Mouse (Mus musculus) hindbrain, embryonic 10.5 days (tissue): ENCODE measurements around the gene Tifa. TPM values are rescaled to one million over a fixed set of nuclear protein-coding genes. Genes with fewer than 3 reads are reported as not detected.
A peak's percentile ranks its signal among the peaks of the same experiment; 100 is the strongest.

Experiments
- DNase-seq: peaks from one replicate; pipeline ENCODE4 v3.0.0-alpha.2; 2017; ENCODE audit warnings: low spot score
- H3K27ac ChIP-seq: fragments of 300-500 bp; sonication (generic); 2 replicates; pipeline ENCODE4 v1.5.1; 2016; ENCODE audit warnings: mild to moderate bottlenecking, moderate library complexity
- H3K27me3 ChIP-seq: fragments of 300-500 bp; sonication (generic); 2 replicates; pipeline ENCODE4 v1.6.1; 2016; ENCODE audit warnings: mild to moderate bottlenecking; ENCODE audit not compliant: poor library complexity, insufficient read depth, severe bottlenecking
- H3K36me3 ChIP-seq: fragments of 300-500 bp; sonication (generic); 2 replicates; pipeline ENCODE4 v1.6.1; 2016; ENCODE audit warnings: mild to moderate bottlenecking, moderate library complexity
- H3K4me1 ChIP-seq: fragments of 300-500 bp; sonication (generic); replicated peaks from 2 replicates; pipeline ENCODE4 v1.6.1; 2016; ENCODE audit warnings: mild to moderate bottlenecking
- H3K4me3 ChIP-seq: fragments of 300-500 bp; sonication (generic); 2 replicates; pipeline ENCODE4 v1.5.1; 2016; ENCODE audit warnings: mild to moderate bottlenecking, moderate library complexity
- H3K9me3 ChIP-seq: fragments of 300-500 bp; sonication (generic); 2 replicates; pipeline ENCODE4 v1.6.1; 2016; ENCODE audit warnings: mild to moderate bottlenecking, moderate library complexity
- WGBS: fragments of 180-500 bp; shearing (Covaris S2); methylation state at CpG from one replicate; pipeline ENCODE4 v1.1.7; 2016; 5-methylcytosine and 5-hydroxymethylcytosine counted together
- polyA plus RNA-seq: library from polyadenylated mRNA; unstranded; fragments of >200 nt; fragmentation: Nextera tagmentation; extraction: Ambion mirVana; gene quantifications from 2 replicates; pipeline ENCODE4 v1.2.1, GENCODE M21; 2016

Gene Tifa
- polyA plus RNA-seq, 1 experiment from 2014 or later: 2.0 TPM

DNA sequence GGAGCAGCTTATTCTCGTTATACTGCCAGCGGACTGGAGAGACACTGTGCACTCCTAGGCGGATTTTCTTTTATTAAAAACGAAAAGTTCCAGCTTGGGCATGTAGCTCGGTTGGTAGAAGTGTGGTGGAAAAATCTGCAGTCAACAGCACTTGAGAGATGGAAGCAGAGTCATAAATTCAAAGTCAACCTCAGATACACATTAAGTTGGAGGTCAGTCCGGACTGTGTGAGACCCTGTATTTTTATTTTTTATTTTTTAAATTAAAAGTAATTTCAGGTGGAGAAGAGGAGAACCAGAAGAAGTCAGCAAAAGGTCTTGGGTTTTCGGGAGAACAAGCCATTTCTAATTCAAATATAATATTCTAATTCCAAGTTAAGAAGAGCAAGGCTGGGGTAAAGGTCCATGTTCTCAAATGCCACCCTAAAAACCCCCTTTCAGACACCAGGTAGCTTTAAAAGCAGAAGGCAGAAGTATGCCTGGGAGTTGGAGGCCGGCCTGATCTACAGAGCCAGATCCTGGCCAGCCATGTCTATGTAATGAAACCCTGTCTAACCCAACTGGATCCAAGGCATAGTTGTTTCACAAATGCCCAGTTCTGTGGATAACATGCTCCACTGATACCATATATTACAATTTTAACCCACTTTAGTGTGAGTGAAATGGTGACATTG lies 48.5 kb downstream of the Tifa start:
- peak overlapping the region; percentile 74 for H3K4me3 ChIP-seq
- H3K27me3 ChIP-seq: 0 out of 2 replicates have a peak, but pooled peaks cover 5% of the 10 kb centered on the region
- peaks cover 27% of the 10 kb centered on the region for H3K4me1 ChIP-seq
- peaks cover 4% of the 10 kb centered on the region for H3K36me3 ChIP-seq
- peak overlapping the region; percentile 96 for H3K27ac ChIP-seq
- WGBS: 33% methylated on average over 8 of the region's 8 CpGs
- DNase-seq: no peak
- H3K9me3 ChIP-seq: no peaks in the 10 kb centered on the region

DNA sequence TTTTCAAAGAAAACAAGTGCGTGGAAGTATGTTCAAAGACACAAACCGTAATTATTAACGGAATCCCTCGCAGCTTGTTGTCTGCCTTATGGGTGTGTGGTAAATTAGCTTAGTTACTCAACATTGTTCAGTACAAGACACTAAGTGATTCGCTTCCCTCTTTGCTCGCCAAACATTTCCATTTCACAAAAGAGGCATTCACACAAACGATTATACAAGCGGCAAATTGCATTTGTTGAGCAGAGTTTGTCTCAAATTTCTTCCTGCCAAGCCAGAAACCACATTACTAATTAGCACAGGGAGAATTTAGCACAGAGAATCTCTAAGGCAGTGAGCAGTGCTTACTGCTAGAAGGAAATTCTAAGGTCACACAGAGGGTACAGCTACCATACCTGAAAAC lies 52.3 kb downstream of the Tifa start:
- DNase-seq: no peak
- Histone ChIP-seq H3K27me3 (0 out of 2 replicates have a peak, but pooled peaks cover 5% of the 10 kb centered on the region), H3K4me1 (peaks cover 15% of the 10 kb centered on the region), H3K9me3 (no peaks in the 10 kb centered on the region; the same call in 1 of the 2 replicates), H3K27ac (no peak overlapping the region), H3K36me3 (no peaks in the 10 kb centered on the region), H3K4me3 (no peak overlapping the region)
- 89% methylated on average over 8 of the region's 8 CpGs for WGBS

DNA sequence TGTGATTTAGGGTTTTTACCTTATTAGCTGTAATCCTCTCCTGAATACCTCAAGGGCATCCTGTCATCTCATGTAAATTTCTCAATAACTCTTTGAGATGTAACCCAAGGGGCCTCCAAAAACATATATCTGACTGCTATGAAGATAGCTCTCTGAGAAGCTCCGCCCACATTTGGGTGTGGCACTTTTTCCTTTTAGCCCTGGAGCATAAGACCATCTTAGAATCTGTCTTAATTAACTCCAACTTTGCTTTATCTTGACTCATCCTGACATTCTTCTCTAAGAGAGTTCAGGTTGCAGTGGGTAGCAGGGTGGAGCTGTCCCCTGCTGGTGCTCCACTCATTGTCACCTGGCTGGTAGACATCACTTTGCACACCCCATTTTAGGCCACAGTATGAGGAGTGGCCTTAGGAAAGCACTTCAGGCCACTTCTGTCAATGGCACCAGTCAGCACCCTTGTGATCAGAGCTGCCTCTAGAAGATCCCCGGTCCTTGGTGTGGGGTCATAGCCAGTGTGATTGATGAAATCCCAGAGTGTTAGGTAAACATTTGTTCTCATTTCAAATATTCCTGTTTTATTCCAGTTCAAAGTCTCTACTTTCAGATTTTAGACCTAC lies 53.8 kb downstream of the Tifa start:
- Histone ChIP-seq H3K27ac (no peak overlapping the region), H3K27me3 (0 out of 2 replicates have a peak, but pooled peaks cover 5% of the 10 kb centered on the region), H3K36me3 (no peaks in the 10 kb centered on the region), H3K4me3 (no peak overlapping the region), H3K9me3 (no peaks in the 10 kb centered on the region; the same call in 1 of the 2 replicates), H3K4me1 (peaks cover 6% of the 10 kb centered on the region; the same call in 1 of the 2 replicates)
- WGBS: 85% methylated on average over 2 of the region's 2 CpGs
- DNase-seq: no peak

DNA sequence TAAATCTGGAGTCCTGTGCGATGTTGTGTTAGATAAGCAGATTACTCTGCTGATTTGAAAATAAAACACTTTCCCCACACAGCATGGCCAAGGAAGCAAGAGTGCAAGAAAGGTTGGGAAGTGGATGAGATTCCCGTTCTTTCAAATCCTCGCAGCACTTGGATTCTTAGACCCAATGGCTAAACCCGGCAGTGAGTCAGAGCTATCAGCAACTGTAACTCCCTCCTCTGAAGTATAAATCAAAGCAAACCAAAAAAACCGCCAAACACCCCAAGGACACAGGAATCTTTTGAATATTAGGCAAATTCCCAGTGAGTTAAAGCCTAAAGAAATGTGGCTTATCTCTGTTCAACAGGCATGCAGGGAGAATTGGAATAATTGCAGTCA lies 54.3 kb downstream of the Tifa start:
- WGBS: 83% methylated on average over 5 of the region's 5 CpGs
- H3K36me3 ChIP-seq: no peaks in the 10 kb centered on the region
- no peak for DNase-seq
- H3K9me3 ChIP-seq: no peaks in the 10 kb centered on the region; the same call in 1 of the 2 replicates
- 0 out of 2 replicates have a peak, but pooled peaks cover 5% of the 10 kb centered on the region for H3K27me3 ChIP-seq
- H3K27ac ChIP-seq: no peak overlapping the region
- no peak overlapping the region for H3K4me3 ChIP-seq
- 0 out of 2 replicates have a peak, but pooled peaks cover 6% of the 10 kb centered on the region for H3K4me1 ChIP-seq

DNA sequence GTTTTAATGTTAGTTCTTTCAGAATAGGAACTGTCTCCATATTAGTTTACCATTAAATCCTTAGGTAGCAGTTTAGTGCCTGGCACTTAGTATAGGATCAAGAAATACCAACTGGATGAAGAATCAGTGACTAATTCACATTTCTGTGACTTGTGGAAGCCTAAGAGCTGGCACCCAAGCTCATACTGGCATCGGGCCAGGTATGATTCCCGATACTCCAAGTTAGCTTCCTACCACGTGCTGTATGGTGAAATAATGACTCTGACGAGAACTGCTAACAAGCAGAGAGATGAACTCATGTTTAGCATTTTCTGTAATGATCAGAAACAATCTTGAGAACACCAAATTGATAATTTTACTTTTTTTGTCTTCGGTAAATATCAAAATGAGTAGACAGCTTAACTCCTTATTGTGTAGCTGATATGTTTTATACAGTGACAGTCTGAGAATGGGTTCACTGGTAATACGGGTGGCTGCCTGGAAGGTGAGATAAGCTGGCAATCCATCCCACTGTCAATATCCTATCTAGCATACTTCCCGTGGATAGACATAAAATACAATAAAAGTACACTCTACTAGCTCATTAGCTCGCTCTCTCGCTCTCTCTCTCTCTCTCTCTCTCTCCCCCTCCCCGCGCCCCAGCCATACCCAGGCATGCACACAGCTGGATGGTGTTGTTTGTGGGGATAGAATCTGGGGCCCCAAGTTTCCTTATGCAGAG lies 58.6 kb downstream of the Tifa start:
- H3K9me3 ChIP-seq: no peaks in the 10 kb centered on the region; the same call in 1 of the 2 replicates
- H3K4me1 ChIP-seq: 0 out of 2 replicates have a peak, but pooled peaks cover 6% of the 10 kb centered on the region
- no peaks in the 10 kb centered on the region for H3K36me3 ChIP-seq
- H3K27me3 ChIP-seq: no peaks in the 10 kb centered on the region
- no peak overlapping the region for H3K27ac ChIP-seq
- WGBS: 90% methylated on average over 11 of the region's 11 CpGs
- H3K4me3 ChIP-seq: no peak overlapping the region
- no peak for DNase-seq

DNA sequence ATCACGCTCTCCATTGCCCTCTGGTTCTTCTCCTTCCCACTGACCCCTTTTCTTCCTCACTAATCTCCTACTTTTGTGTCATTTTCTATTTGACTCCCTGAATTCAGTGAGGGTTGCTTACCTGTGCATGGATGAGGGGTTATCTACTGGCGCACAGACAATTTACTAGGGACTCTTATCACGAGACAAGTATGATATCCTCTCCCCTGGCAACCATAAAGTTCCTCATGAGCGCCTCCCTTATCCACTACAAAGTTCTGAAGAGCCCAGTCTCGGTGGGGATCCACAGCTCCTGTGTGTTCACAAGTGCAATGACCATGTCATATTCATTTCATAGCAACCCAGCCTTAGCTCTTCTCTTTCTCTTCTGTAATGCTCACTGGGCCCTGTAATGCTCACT lies 60.3 kb downstream of the Tifa start:
- H3K36me3 ChIP-seq: no peaks in the 10 kb centered on the region
- peaks cover 15% of the 10 kb centered on the region for H3K4me1 ChIP-seq
- WGBS: 83% methylated on average over 5 of the region's 5 CpGs
- H3K4me3 ChIP-seq: no peak overlapping the region
- H3K9me3 ChIP-seq: no peaks in the 10 kb centered on the region; the same call in 1 of the 2 replicates
- DNase-seq: no peak
- no peaks in the 10 kb centered on the region for H3K27me3 ChIP-seq
- H3K27ac ChIP-seq: no peak overlapping the region

DNA sequence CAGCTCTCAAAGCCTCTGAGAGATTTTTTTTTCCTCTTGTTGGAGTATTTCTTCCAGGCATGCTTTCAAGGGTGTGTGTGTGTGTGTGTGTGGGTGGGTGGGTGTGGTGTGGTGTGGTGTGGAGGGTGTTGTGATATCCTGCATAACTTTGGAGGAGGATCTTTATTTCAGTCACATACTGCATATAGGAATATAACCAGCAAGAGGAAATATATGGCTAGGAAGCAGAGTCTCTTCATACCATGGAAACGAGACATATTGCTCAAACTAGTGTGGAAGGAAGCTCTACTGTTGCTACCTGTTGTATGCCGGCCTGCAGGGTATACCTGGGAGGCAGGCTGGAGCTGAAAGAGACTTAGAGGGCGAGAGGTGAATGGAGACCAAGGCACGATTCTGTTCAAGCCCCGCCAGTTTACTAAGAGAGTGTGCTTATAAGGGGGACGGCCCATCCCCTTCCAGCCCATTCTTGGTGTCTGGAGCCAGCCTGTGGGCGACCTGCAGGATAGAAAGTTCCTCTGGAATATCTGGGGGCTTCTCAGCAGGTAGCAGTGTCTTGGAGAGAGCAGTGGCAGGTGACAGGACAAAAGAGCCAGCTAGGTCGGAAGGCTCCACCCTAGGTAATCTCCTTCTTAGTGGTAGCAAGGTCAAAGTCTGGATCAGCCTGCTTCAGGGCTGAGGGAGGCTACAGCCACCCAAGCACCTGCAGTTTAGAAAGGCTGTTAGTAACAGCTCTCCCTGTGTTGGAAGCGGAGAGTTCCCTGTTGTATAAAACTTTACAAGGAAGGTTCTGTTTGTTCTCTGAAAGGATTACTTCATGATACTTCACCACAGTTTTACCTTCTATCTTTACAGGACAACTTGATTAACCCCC lies 61.4 kb downstream of the Tifa start:
- no peaks in the 10 kb centered on the region; the same call in 1 of the 2 replicates for H3K9me3 ChIP-seq
- WGBS: 59% methylated on average over 9 of the region's 9 CpGs
- no peak overlapping the region for H3K27ac ChIP-seq
- no peaks in the 10 kb centered on the region for H3K36me3 ChIP-seq
- no peak overlapping the region for H3K4me3 ChIP-seq
- no peaks in the 10 kb centered on the region for H3K27me3 ChIP-seq
- DNase-seq: no peak
- peaks cover 10% of the 10 kb centered on the region for H3K4me1 ChIP-seq

DNA sequence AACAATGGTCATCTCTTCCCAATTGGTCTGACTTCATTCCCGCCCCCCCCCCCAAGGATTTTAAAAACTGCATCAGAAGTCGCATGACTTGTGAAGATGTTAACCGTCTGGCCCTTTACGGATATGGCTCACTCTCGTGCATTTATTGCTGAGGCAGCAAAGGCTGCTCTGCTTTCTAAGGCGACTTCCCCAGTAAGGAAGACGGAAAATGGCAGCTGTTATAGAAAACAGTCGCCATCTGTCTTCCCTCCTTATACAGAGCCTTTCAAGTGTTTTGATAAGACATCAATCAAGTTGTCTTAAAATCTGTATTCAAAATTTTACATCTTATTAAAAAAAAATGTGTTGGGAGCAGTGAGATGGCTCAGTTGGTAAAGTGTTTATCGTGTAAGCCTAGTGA lies 63.1 kb downstream of the Tifa start:
- H3K9me3 ChIP-seq: no peaks in the 10 kb centered on the region
- no peak for DNase-seq
- no peak overlapping the region for H3K27ac ChIP-seq
- WGBS: 79% methylated on average over 9 of the region's 9 CpGs
- no peaks in the 10 kb centered on the region for H3K27me3 ChIP-seq
- no peak overlapping the region for H3K4me3 ChIP-seq
- no peaks in the 10 kb centered on the region for H3K36me3 ChIP-seq
- peaks cover 10% of the 10 kb centered on the region for H3K4me1 ChIP-seq

DNA sequence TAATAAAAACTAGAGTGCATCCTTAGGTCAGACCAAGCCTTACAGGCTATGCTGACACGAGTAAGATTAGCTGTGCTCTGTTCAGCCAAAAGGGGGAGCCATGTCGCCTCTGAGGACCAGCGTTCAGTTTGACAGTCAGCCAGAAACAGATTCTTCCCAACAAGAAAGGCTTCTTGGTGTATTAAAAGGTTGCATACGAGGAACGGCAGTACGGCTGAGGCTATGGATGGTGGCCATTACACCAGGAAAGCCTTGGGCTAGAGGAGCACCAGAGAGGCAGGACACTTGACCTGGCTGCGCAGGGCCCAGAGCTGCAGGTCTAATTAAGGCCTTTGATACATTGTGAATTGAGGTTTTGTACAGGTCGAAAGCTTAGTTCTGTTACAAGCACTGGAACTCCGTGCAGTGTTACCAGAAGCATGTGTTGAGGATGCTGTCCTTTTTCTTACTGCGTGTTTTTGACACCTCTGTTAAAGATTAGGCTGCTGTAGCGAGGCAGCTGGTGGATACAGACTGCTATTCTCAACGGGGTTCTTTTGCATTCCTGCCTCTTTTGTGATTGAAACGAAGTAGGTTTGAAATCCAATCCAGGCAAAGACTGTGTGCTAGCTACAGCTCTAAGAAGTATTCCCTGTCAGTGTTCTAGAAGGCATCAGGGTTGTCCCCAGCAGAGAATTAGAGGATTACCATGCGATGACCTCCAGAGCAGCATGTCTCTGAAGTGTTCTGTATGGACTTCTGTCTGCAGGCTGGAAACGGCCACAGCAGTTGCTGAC lies 64.0 kb downstream of the Tifa start:
- no peak overlapping the region for H3K4me3 ChIP-seq
- peaks cover 10% of the 10 kb centered on the region for H3K4me1 ChIP-seq
- H3K36me3 ChIP-seq: no peaks in the 10 kb centered on the region
- no peaks in the 10 kb centered on the region for H3K9me3 ChIP-seq
- DNase-seq: peak; percentile 66
- WGBS: 19% methylated on average over 15 of the region's 15 CpGs
- H3K27ac ChIP-seq: peak overlapping the region; percentile 71
- H3K27me3 ChIP-seq: no peaks in the 10 kb centered on the region

DNA sequence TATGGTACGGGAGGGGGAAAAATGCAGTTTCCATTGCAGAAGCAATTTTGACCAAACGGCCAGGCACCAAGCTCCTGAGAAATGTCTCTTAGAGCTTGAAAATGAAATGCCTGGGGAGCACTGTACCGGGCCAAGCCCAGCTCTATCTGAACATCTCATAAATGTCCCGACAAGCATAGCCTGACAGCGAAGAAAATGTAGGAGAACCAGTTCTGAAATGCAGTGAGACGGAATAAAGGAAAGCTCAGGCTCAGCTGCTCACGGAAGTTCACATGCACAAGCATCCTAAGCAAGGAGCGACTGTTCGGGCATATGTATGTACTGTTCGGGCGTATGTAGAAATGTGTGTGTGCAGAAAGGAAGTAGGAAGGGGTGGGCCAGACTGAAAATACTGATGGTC lies 71.7 kb downstream of the Tifa start:
- Histone ChIP-seq H3K4me1 (peaks cover 7% of the 10 kb centered on the region; the same call in 1 of the 2 replicates), H3K36me3 (no peaks in the 10 kb centered on the region), H3K27ac (no peak overlapping the region), H3K4me3 (no peak overlapping the region), H3K9me3 (no peaks in the 10 kb centered on the region), H3K27me3 (no peaks in the 10 kb centered on the region)
- 89% methylated on average over 11 of the region's 11 CpGs for WGBS
- no peak for DNase-seq

DNA sequence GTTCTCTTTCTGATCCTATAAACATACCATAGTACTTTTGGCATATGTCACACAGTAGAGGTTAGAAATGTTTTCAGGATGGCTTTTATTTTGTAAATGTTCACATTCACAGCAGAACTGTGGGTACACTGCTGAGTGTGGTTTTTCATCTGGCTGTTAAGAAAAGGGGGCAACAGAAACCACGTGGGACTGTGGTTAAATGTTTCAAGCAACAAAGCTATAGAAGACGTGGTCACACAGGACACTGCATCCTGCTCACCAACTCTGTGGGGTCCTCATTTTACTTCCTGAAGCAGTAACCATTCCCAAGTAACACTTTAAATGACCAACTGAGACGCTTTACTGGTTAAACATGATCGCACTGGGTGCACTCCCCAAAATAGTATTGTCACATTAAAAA lies 72.9 kb downstream of the Tifa start:
- no peak for DNase-seq
- no peak overlapping the region for H3K4me3 ChIP-seq
- no peak overlapping the region for H3K27ac ChIP-seq
- peaks cover 8% of the 10 kb centered on the region; the same call in 1 of the 2 replicates for H3K4me1 ChIP-seq
- no peaks in the 10 kb centered on the region for H3K9me3 ChIP-seq
- H3K36me3 ChIP-seq: no peaks in the 10 kb centered on the region
- WGBS: 77% methylated on average over 4 of the region's 4 CpGs
- no peaks in the 10 kb centered on the region for H3K27me3 ChIP-seq

DNA sequence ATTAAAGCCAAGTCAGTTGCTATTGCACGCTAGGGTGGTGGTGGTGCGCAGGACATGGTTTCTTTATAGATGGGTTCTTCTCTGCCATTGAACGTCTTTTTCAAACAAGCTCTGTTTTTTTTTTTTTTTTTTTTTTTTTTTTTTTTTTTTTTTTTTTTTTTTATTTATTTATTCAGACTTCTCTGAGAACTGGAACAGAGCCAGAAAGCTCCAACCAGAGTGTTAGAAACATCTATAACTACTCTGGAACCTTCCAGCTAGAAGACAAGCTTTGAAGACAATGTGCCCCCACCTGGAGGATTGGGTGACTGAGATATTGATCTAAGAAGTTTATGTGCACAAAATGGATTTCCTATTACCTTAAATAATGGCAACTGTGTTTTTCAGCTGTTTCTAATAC lies 74.0 kb downstream of the Tifa start:
- Histone ChIP-seq H3K9me3 (no peaks in the 10 kb centered on the region), H3K4me1 (peaks cover 18% of the 10 kb centered on the region; the same call in 1 of the 2 replicates), H3K4me3 (no peak overlapping the region), H3K27me3 (no peaks in the 10 kb centered on the region), H3K27ac (no peak overlapping the region), H3K36me3 (no peaks in the 10 kb centered on the region)
- DNase-seq: no peak
- 85% methylated on average over 3 of the region's 3 CpGs for WGBS
